Mouse (Mus musculus) lung, embryonic 16.5 days (tissue): Measurements from ENCODE around the gene Cacna1a. TPM values are rescaled to one million over a fixed set of nuclear protein-coding genes. Genes with fewer than 3 reads are reported as not detected.
A peak's percentile ranks its signal among the peaks of the same experiment; 100 is the strongest.

ENCODE experiments used
- ATAC-seq: fragments of 200-750 bp; cut with Nextera tagmentation; 2 replicates; pipeline ENCODE4 v1.8.0; 2017; ENCODE audit warnings: low read depth, mild to moderate bottlenecking, moderate library complexity
- H3K27ac ChIP-seq: fragments of 300-500 bp; sonication (generic); 2 replicates; pipeline ENCODE4 v1.5.1; 2014; ENCODE audit warnings: mild to moderate bottlenecking, control low read depth, low read length
- H3K27me3 ChIP-seq: fragments of 300-500 bp; sonication (generic); 2 replicates; pipeline ENCODE4 v1.6.1; 2014; ENCODE audit warnings: low read depth, low read length, mixed read lengths; ENCODE audit not compliant: control insufficient read depth, insufficient read depth
- H3K36me3 ChIP-seq: fragments of 300-500 bp; sonication (generic); 2 replicates; pipeline ENCODE4 v1.6.1; 2014; ENCODE audit warnings: low read length; ENCODE audit not compliant: control insufficient read depth, insufficient read depth
- H3K4me1 ChIP-seq: fragments of 300-500 bp; sonication (generic); replicated peaks from 2 replicates; pipeline ENCODE4 v1.6.1; 2014; ENCODE audit warnings: low read length, mixed read lengths; ENCODE audit not compliant: control insufficient read depth, insufficient read depth
- H3K4me2 ChIP-seq: fragments of 300-500 bp; sonication (generic); 2 replicates; pipeline ENCODE4 v1.6.1; 2014; ENCODE audit warnings: low read depth, low read length, control low read depth
- H3K4me3 ChIP-seq: fragments of 300-500 bp; sonication (generic); 2 replicates; pipeline ENCODE4 v1.5.1; 2014; ENCODE audit warnings: mild to moderate bottlenecking, low read length, control low read depth
- H3K9ac ChIP-seq: fragments of 300-500 bp; sonication (generic); 2 replicates; pipeline ENCODE4 v1.6.1; 2014; ENCODE audit warnings: low read length, control low read depth
- H3K9me3 ChIP-seq: fragments of 300-500 bp; sonication (generic); 2 replicates; pipeline ENCODE4 v1.6.1; 2016; ENCODE audit warnings: low read length; ENCODE audit not compliant: control insufficient read depth
- WGBS: fragments of 180-500 bp; shearing (Covaris S2); extraction: QIAGEN DNeasy Blood & Tissue Kit; methylation state at CpG from one replicate; pipeline ENCODE4 v1.1.7; 2014; 5-methylcytosine and 5-hydroxymethylcytosine counted together
- polyA plus RNA-seq: library from polyadenylated mRNA; unstranded; fragments of >200 nt; fragmentation: Nextera tagmentation; extraction: Ambion mirVana; gene quantifications from 2 replicates; pipeline ENCODE4 v1.2.1, GENCODE M21; 2015

The Cacna1a gene
- polyA plus RNA-seq, 1 experiment from 2014 or later: 1.9 TPM

GRCm38 (mm10) chr8:84636051-84636691 is 247.9 kb downstream of the Cacna1a start:
- Histone ChIP-seq H3K27me3 (no peaks in the 10 kb centered on the region), H3K4me2 (peak overlapping the region; percentile 20; the same call in 1 of the 2 replicates), H3K36me3 (no peaks in the 10 kb centered on the region), H3K9ac (peak overlapping the region; percentile 57), H3K4me3 (no peak overlapping the region), H3K4me1 (peaks cover 33% of the 10 kb centered on the region), H3K27ac (peak overlapping the region; percentile 79), H3K9me3 (no peaks in the 10 kb centered on the region)
- WGBS: 72% methylated on average over 17 of the region's 17 CpGs
- ATAC-seq: peak; percentile 3; the same call in 1 of the 2 replicates

- H3K9ac ChIP-seq: peak overlapping the region; percentile 82
- no peaks in the 10 kb centered on the region for H3K9me3 ChIP-seq
- 37% methylated on average over 8 of the region's 8 CpGs for WGBS
- peaks cover 33% of the 10 kb centered on the region for H3K4me1 ChIP-seq
- no peaks in the 10 kb centered on the region for H3K27me3 ChIP-seq
- no peaks in the 10 kb centered on the region for H3K36me3 ChIP-seq
- H3K27ac ChIP-seq: no peak overlapping the region
- peak overlapping the region; percentile 96 for H3K4me2 ChIP-seq
- ATAC-seq: no peak
- H3K4me3 ChIP-seq: peak overlapping the region; percentile 61
These were observed 249.8 kb downstream of the Cacna1a start for GRCm38 (mm10) chr8:84637946-84638554.

DNA sequence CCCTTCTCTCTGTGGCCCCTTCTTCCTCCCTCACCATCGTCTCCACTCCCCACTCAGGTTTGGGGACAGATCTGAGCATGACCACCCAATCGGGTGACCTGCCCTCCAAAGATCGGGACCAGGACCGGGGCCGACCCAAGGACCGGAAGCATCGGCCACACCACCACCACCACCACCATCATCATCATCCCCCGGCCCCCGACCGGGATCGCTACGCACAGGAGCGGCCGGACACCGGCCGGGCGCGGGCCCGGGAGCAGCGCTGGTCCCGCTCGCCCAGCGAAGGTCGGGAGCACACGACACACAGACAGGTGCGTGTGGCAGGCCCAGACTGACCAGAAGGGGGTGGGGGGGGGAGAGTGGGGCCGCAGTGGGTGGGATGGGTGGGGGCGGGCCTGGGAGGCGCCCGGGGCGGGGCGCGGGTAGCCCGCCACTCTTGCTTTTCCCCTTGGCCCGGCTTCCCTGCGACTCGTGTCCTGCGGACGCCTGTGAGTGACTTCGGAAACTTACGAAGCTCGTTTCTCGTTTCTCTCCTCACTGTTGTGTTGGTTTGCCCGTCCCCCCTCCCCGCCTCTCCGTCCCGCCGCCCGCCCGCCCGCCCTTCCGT is 250.4 kb downstream of the Cacna1a start:
- H3K9me3 ChIP-seq: no peaks in the 10 kb centered on the region
- peak; percentile 43 for ATAC-seq
- no peaks in the 10 kb centered on the region for H3K27me3 ChIP-seq
- no peaks in the 10 kb centered on the region for H3K36me3 ChIP-seq
- peaks cover 33% of the 10 kb centered on the region for H3K4me1 ChIP-seq
- WGBS: under 1% methylated on average over 45 of the region's 52 CpGs
- peak overlapping the region; percentile 96 for H3K4me2 ChIP-seq
- H3K4me3 ChIP-seq: peak overlapping the region; percentile 61
- H3K9ac ChIP-seq: peak overlapping the region; percentile 82
- peak overlapping the region; percentile 91 for H3K27ac ChIP-seq

- Histone ChIP-seq H3K36me3 (no peaks in the 10 kb centered on the region), H3K9me3 (no peaks in the 10 kb centered on the region), H3K4me3 (peak overlapping the region; percentile 64), H3K4me2 (peak overlapping the region; percentile 96), H3K9ac (peak overlapping the region; percentile 82), H3K27ac (peak overlapping the region; percentile 91), H3K27me3 (no peaks in the 10 kb centered on the region), H3K4me1 (peaks cover 32% of the 10 kb centered on the region)
- WGBS: under 1% methylated on average over 92 of the region's 106 CpGs
- peak; percentile 93 for ATAC-seq
These were observed 251.1 kb downstream of the Cacna1a start for GRCm38 (mm10) chr8:84639162-84640009.

- peaks cover 25% of the 10 kb centered on the region for H3K4me1 ChIP-seq
- peak overlapping the region; percentile 48 for H3K27ac ChIP-seq
- H3K27me3 ChIP-seq: no peaks in the 10 kb centered on the region
- no peak for ATAC-seq
- 17% methylated on average over 9 of the region's 9 CpGs for WGBS
- H3K4me2 ChIP-seq: peak overlapping the region; percentile 68
- no peaks in the 10 kb centered on the region for H3K36me3 ChIP-seq
- H3K9me3 ChIP-seq: no peaks in the 10 kb centered on the region
- H3K9ac ChIP-seq: peak overlapping the region; percentile 63
- H3K4me3 ChIP-seq: peak overlapping the region; percentile 64
These were observed 251.9 kb downstream of the Cacna1a start for GRCm38 (mm10) chr8:84640010-84640588.

- WGBS: 67% methylated on average over 7 of the region's 7 CpGs
- H3K9me3 ChIP-seq: no peaks in the 10 kb centered on the region
- ATAC-seq: no peak
- 0 out of 2 replicates have a peak overlapping the region, but pooled peaks have one; percentile 8 for H3K9ac ChIP-seq
- H3K27ac ChIP-seq: no peak overlapping the region; the same call in 1 of the 2 replicates
- H3K36me3 ChIP-seq: no peaks in the 10 kb centered on the region
- no peaks in the 10 kb centered on the region for H3K27me3 ChIP-seq
- H3K4me2 ChIP-seq: no peak overlapping the region
- H3K4me1 ChIP-seq: peaks cover 18% of the 10 kb centered on the region
- H3K4me3 ChIP-seq: no peak overlapping the region
These were observed 252.5 kb downstream of the Cacna1a start for GRCm38 (mm10) chr8:84640617-84641294.

DNA sequence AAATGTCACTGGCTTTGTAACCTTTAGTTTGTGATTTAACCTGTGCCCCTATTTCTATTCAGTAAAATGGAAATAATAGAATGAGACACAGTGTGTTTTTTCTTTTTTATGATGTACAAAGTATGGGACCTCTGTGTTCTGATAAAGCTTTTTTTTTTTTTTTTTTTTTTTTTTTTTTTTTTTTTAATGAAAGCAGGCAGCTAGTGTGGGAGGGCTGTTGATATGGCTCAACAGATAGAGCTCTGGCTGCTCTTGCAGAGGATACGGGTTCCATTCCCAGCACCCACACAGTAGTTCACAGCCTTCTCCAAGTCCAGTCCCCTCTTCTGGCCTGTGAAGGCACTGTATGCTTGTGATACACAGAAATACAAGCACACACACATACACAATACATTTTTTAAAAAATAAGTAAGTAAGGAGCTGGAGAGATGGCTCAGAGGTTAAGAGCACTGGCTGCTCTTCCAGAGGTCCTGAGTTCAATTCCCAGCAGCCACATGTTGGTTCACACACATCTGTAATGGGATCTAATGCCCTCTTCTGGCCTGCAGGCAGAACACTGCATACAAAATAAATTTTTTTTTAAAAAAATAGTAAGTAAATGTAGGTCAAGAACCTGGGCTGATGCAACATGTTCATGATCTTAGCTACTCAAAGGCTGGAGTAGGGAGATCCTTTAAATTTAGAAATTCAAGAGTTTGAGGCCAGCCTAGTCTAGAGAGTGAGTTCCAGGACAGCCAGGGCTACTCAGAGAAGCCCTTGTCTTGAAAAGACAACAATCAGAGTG is 253.5 kb downstream of the Cacna1a start:
- H3K9ac ChIP-seq: peak overlapping the region; percentile 3; the same call in 1 of the 2 replicates
- no peak overlapping the region for H3K27ac ChIP-seq
- 70% methylated on average over 1 of the region's 1 CpGs for WGBS
- H3K4me3 ChIP-seq: no peak overlapping the region
- no peak overlapping the region for H3K4me2 ChIP-seq
- H3K4me1 ChIP-seq: peaks cover 11% of the 10 kb centered on the region
- ATAC-seq: no peak
- H3K36me3 ChIP-seq: no peaks in the 10 kb centered on the region
- H3K27me3 ChIP-seq: no peaks in the 10 kb centered on the region
- no peaks in the 10 kb centered on the region for H3K9me3 ChIP-seq

DNA sequence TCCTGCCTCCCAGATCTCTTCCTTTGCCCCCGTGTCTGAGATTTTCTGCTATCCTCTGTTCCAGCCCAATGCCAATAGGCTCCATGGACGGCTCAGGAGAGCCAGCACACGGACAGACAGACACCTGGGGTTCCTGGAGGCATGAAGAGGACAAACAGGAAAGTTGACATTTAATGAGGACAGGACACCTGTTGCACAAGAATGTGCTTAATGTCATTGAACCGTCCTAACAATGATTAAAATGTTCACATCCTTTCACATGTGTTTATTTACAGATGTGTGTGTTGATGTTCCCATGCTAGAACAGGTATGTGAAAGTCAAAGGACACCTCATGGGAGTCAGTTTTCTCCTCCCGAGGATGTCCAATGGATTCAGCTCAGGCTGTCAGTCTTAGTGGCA is 254.8 kb downstream of the Cacna1a start:
- no peak overlapping the region for H3K4me2 ChIP-seq
- ATAC-seq: no peak
- no peaks in the 10 kb centered on the region for H3K9me3 ChIP-seq
- no peaks in the 10 kb centered on the region for H3K27me3 ChIP-seq
- no peaks in the 10 kb centered on the region for H3K36me3 ChIP-seq
- H3K4me3 ChIP-seq: no peak overlapping the region
- no peak overlapping the region for H3K27ac ChIP-seq
- WGBS: 48% methylated on average over 5 of the region's 5 CpGs
- H3K4me1 ChIP-seq: peaks cover 14% of the 10 kb centered on the region
- no peak overlapping the region for H3K9ac ChIP-seq
